Mouse (Mus musculus) erythroblast, adult 5-6 weeks (primary cell): ENCODE results near the gene Fam129a. TPM values are rescaled to one million over a fixed set of nuclear protein-coding genes. Genes with fewer than 3 reads are reported as not detected.

Source experiments
- ATAC-seq: replicated peaks from 2 replicates; pipeline ENCODE4 v1.8.0; 2016; ENCODE audit warnings: moderate number of reproducible peaks, mild to moderate bottlenecking, moderate TSS enrichment, inconsistent platforms; ENCODE audit not compliant: poor library complexity, low FRiP score, severe bottlenecking
- total RNA-seq, 2 experiments: library from RNA; stranded (forward) in 1 of 2; stranded (reverse) in 1 of 2; fragments of 150-400 nt in 1 of 2; fragments of 200-764, 138-1000 nt in 1 of 2; gene quantifications; 2 replicates each; pipeline versions ENCODE4 v1.2.3 to v1.2.4; 2015 to 2017; ENCODE audit warnings: low replicate concordance in 2 of 2

Fam129a gene
- total RNA-seq, 2 experiments from 2014 or later: 13.3 to 15.4 TPM

DNA sequence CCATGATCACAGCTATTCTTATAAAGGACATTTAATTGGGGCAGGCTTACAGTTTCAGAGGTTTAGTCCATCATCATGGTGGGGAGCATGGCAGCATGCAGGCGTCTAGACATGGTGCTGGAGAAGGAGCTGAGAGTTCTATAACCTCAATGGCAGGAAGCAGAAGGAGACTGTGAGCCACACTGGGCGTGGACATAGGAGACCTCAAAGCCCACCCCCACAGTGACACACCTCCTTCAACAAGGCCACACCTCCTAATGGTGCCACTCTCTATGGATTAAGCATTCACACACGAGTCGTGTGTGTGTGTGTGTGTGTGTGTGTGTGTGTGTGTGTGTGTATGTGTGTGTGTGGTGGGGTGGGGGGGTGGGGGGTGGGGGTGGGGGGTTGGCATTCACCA is 11.0 kb downstream of the Fam129a start:
- no peak for ATAC-seq

DNA sequence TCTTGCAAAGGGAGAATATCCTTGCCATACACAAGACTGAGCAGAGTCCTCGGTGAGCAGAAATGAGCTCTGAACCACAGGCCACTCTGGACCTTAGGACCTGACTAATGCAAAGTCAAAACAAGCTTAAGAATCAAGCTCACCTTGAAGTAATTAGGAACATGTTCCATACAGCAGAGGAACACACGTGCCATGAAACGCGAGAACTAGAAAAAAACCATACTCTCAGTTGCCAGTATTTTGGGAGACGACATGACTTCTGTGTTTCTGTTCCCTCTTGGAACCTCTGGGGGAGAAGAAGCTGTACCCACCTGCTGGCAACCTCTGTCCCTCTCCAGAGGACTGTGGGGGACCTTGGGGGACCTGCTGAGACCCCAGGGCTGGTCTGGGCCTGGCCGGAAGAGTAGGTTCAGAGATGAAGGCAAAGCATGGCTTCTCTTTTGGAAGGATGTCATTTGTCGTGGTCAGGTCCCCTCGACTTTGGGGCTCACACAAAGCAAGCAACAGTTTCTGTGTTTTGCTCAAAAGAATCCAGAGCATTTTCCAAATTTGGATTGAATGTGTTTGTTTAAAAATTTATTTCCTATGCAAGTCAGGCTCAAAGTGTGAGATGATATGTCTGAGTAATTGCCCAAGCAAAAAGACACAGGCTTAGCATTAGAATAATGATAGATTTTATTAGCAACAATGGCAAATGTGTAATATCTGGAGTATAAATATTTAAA is 12.6 kb downstream of the Fam129a start:
- ATAC-seq: no peak

DNA sequence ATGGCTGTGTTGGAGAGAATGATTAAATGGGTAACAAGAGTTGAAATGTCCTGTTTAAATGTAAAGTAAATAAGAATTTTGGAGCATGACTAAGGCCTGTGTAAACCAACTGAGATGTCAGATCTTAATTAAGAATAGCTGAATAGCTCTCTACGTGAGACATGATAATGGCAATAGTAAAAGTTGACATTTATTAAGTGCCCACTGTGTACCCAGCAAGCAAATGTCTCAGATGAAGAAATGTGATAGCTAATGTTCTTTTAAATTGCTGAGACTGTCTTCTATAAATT is 13.1 kb downstream of the Fam129a start:
- no peak for ATAC-seq

DNA sequence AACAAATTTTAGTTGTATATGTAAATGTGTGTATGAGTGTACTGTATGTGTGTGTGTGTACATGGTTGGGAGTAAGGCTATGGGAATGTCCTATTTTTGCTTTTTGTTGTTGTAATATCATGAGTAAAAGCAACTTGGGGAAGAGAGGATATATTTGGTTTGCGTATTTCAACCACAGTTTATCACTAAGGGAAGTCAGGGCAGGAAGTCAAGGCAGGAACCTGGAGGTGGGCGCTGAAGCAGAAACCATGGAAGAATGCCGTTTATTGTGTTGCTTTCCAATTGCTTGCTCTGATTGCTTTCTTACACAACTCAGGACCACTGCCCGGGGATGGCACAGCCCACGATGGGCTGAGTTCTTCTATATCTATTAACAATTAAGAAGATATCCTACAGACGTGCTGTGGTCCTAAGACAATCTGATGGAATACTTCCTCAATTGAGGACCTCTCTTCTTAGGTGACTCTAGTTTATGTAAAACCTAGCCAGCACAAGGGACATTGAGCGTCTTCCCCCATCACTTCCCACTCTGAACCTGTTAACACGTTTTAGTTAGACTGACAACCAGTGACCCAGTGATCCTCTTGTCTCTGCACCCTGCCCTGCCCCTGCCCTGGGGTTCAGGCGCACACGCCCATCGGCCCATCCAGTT is 13.7 kb downstream of the Fam129a start:
- ATAC-seq: no peak

DNA sequence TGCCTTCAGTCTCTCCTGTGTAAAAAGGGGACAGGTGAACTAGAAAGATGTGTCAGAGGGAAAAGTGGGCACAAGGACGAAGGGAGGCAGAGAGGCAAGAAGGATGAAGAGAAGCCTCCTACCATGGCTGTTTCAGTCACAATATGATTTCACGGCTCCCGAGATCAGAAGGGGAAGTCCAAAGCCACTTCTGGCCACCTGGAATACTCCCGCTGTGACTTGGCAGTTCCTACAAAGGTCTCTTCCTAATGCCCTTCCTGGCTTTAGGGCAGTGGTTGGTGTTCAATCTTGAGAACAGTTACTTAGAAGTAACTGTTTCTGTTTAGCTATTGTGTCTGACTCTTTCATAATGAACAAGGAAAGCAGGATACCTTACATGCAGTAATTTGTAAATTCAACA is 14.7 kb downstream of the Fam129a start:
- no peak for ATAC-seq

DNA sequence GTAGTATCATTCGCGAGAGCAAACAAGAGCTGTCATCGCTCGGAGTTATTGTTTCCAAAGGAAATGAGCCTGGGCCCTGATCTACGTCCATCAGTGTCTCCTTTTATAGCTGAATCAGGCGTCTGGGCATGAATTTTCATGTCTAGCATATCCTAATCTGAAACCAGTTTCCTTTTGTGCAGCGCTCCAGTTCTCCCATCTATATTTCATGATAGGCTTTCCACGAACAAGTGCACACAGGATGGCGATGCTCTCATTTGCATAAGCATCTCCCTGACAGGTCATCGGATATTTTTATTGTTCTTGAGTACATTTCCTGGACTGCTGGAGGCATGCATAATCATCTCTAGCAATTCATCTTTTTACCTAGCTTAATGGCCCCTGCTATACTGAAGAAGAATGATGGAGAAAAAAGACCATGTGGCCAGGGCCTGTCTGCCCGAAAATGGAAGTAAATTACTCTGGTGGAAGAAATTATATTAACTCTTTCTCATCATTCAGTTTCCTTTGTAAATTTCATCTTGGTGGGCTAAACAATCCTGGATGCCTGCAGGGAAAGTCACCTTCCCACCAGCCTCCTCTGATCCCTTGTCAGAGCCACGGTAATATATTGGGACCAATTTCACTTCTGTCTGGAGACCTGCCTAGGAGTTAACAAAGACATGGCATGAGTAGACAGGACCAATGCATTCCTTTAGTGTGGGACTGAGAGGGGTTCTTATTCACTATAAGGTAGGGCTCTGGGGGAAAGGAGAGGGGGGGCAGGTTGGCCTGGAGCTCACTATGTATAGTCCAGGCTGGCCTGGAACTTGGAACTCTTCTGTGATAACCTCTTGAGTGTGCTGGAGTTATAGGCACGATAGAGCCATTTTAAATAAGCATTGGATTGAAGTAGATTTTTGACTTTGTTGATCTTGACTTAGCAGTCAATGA is 21.4 kb downstream of the Fam129a start:
- ATAC-seq: no peak

DNA sequence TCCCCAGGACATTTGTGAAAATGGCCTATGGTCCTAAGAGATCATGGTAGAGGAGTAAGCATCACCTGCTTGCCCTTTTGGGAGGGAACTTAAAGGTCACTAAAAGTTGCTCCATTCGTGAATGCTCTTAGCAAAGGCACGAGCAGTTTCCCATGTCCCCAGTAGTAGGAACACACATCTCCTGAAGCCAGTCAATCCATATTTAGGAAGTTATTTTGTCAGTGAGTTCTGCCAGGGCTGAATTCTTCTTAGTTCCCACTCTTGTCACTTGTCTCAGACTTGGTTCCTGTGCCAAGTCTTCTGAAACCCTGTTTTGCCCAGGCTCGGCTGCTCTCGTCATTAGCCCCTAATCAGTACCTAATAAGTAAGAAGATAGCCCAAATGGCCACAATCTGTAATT is 23.9 kb downstream of the Fam129a start:
- ATAC-seq: no peak

DNA sequence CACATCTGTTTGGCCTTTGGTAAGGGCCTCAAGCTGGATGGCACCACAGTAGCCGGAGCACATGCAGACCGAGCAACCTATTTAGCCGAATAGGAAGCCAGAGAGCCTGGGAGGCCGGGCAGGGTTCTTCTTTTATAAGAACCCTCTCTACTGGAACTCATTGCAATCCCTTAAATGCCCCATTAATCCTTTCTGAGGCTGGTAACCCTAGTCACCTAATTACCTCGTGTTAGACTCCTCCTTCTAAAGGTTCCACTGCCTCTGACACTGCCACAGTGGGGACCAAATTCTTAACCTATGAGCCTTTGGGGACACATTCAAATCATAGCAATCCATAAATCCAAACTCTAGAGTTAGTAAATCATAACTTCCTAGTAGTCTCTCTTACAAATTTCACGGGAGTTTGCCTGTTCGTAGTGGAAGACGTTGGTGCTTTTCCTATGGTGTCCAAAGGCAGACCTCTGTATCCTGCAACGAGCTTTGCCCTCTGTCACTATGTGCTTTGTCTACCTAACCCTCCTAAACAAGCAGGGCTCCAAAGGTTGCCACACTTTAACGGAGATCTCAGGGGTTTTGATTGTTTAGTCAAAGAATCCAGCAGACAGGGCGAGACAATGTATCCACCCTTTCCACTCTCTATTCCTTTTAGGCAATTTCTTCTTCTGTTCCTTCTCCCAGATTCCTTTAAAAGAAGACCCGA is 24.8 kb downstream of the Fam129a start:
- ATAC-seq: no peak

DNA sequence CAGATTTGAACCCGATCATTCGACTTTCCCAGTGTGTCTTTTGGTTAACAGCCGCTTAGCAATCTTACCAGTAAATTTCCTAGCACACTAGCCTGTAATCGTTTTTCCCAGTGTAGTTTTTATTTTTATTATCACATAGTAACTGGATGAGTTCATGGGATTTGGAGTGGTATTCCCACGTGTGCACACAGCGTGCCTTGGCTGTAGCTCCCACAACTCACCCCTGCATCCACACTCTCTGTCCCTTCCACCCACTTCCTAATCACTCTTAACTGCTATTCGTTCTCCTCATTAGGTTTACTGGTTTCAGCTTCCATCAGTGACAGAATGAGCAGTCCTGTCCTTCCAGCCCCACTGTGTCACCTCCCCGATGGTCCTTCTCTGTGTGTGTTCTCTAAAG is 25.6 kb downstream of the Fam129a start:
- no peak for ATAC-seq

DNA sequence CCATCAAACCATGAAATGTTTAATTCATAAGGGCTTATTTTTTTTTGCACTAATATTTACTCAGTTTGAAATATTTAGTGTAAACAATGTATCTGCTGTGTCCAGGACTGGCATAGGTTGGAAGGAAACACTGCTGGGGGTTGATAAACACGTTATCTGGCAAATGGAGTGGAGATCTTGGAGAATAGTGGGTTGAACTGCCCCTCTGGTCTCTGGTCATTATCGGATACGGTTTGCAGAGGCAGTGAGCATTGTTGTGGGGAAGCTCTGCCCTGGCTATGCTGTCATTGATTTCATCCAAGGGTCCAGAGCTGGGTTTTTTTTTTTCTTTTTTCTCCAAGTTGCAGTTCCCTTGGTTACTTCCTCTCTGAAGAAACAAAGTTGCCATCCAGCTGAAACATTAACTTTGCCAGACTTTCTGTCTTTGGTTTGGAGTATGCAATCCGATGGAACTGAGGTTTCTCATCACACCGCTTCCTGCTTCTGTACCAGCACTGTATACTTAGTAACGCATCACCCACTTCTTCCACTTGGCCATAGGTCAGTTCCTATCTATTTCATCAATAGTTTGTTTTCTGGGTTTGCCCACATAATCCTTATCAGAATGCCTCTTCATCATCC is 26.8 kb downstream of the Fam129a start:
- no peak for ATAC-seq

DNA sequence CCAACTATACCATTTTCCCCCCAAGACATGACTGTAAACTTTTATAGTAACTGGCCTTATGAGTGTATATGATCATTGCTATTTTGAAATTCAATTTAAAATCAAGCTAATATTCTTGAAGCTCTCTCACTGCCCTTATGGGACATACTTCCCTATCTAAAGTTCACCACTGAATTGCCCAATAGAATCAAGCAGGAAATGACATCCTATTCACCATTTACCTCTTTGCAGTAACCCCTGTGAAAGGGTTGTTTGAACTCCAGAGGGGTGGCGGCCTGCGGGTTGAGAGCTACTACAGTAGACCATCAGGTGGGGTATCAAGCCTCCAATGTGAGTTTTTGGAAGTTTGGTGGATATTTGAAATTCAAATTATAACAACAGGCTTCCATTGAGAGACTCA is 27.9 kb downstream of the Fam129a start:
- no peak for ATAC-seq

DNA sequence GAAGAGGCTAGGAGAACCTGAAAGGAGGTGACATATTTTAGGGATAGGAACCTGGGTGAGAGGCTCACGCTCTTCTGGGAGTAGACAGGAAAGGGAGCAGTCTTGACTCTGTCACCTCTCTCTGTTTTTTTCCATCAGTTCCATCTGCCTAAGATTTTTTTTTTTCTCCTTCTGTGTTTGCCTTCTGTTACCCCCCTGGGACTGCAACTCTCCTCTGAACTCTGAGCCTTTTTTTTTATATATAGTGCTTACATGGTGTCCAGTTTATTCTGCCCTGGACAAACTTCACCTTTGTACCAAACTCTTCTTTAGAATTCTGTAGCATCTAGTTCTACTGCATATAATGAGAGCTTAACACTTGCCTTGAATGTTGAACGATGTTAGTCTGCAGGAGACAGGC is 33.3 kb downstream of the Fam129a start:
- ATAC-seq: no peak

DNA sequence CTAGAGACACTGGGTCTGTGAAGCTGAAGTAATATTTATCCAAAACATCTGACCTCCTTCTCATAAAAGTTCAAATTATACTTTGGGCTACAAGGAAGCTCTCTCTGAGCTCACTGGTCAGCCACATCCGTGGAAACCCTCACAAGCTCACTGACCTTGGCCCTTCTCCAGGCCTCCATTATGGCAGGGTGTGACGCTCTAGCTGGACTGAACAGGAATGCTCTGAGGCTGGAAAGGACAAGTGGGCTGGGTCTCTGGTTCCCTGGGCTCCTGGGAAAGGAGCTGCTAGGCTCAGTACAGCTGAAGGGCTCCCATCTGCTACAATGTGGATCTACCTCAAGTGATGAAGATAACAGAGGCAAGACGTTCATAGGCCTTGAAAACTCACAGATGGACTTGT is 37.0 kb downstream of the Fam129a start:
- ATAC-seq: 0 out of 2 replicates have a peak, but pooled peaks have one; percentile 36

DNA sequence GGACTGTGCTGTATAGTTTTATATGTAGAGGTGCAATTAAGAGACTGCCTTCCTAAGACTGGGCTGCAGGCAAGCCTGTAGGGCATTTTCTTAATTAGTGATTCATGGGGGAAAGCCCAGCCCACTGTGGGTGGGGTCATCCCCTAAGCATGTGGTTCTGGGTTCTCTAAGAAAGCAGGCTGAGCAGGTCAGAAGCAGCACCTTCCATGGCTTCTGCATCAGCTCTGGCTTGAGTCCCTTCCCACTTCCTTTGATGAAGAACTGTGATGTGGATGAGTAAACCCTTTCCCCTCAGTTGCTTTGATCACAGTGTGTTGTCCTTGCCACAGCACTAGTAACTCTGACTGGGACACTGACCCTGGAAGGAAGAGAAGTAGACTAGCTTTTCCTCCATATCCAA is 39.6 kb downstream of the Fam129a start:
- no peak for ATAC-seq

DNA sequence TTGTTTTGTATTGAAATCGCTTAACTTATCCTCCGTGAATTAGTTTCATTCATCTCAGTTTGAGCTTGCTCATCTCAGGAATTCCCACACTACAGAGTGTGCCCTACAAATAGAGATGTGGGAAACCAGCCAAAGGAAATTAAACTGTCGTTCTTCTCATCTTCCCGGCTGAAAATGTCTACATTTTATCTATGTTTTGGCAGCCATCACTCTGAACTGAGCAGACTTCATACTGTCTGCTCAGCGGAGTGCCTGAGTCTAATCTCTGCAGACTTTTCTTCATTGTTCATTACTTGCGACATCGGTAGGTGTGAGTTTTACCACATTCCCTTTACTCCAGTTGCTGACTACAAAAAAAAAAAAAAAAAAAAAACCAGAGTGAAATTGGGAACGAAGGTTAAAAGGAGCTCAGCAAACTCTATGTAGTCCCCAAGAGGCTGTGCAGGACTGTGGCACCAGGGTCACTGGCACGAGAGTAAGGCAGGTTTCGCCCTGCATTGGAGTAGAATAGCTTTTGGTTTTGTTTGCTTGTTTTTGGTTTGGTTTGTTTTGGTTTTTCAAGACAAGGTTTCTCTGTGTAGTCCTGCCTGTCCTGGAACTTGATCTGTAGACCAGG is 43.4 kb downstream of the Fam129a start:
- ATAC-seq: no peak

DNA sequence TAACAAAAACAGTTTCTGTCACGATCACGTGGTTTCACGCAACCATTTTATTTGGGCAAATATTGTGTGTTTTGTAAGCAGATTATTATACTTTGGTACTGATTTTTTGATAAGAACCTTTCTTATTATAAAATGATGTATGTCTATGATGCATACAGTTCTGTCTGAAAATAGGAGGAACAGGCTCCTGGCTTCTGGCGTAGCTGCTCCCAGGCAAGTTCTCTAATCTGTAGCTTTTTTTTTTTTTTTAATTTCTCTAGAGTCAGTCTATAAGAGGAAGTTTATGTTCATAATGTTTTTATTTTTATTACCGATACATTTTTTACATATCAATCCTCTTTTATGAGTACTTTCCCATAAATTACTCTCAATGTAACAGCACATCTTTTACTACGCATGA is 44.6 kb downstream of the Fam129a start:
- no peak for ATAC-seq

DNA sequence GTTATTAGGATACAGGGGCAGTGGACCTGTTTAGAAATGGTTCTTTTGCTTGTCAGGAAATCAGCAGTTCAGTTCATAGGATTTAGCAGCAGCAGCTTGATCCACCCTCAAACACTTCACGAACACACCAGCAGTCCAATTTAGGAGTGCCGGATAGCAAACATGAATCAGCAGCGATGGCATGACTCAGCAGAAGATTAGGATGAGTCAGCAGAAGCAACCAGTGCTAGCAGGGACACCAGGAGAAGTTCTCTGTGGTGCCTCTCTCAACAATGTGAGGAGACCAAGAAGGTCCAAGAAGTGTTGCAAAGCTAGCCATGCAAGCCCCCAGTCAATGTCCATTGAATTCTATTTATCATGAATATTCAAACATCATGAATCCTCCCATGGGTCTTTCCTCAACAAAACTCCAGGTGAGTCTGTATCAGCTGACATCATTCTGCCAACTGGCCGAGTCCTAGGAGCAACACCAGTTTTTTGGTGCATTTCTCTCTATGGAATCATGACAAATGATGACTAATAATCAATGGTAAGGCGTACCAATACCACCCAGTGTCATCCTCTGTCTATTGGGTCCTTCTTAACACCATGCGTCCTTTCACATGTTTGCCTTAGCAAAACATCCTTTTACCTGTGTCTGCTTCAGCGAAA is 45.7 kb downstream of the Fam129a start:
- peak; percentile 89 for ATAC-seq

DNA sequence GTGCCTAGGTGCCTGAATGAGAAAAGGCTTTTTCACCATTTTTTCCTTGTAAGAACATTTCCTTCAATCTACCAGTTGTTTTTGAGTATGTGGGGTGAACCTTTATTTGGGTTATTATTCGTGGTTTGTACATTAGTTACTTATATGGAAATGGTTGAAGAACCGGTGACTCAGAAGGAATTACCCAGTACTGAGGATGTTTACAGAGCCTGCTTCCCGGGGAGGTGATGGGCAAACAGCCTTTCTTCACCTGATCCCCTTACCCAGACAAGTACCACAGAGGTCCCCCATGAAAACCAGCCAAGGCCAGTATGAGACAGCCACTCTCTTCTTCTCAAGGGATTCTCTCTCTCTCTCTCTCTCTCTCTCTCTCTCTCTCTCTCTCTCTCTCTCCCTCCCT is 47.3 kb downstream of the Fam129a start:
- ATAC-seq: no peak

DNA sequence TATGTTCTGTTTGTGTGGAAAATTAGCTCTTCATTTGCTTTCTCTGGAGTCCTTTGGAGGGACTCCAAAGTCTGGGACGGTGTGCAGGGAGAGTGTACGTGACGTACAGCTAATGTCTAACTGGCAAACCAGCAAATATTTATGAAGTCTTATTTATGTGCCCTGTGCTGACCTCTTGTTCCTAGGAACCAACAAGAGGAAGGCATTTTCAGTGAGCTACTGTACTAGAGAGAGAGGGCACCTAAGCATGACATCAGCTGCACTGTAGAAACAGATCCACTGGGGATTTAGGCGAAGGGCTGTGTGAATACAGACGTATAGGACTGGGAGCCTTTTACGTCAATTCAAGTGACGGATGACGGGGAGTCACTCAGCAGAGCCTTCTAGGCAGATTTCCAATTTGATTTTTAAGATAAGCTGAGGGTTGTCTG is 48.3 kb downstream of the Fam129a start:
- ATAC-seq: no peak
